Mouse (Mus musculus): ENCODE results near the gene Padi4. TPM values are rescaled to one million over a fixed set of nuclear protein-coding genes. Genes with fewer than 3 reads are reported as not detected.

Gene Padi4
- polyA plus RNA-seq (2017; shearing (Covaris generic)) = under 1 TPM; 0.58 to 0.66 TPM

GRCm38 (mm10) chr4:140774025-140774800, at the start of gene Padi4:
Gene Padi4, minus strand, starts transcription at chr4:140774236.

GRCm38 (mm10) chr4:140810458-140811260, 36.6 kb upstream of the Padi4 start, which contains the start of gene Padi3:
Gene Padi3, minus strand, starts transcription at chr4:140810648.

GRCm38 (mm10) chr4:140742543-140742942, 31.5 kb downstream of the Padi4 start, which contains the start of gene Padi6:
Gene Padi6, minus strand, starts transcription at chr4:140742643.

GRCm38 (mm10) chr4:140700269-140701018, 73.6 kb downstream of the Padi4 start, which contains the start of gene Rcc2:
Gene Rcc2, plus strand, starts transcription at chr4:140700541.

Other genes with a start within 250 kb of the Padi4 start
- gene Arhgef10l, start 108.2 kb downstream of the Padi4 start, polyA plus RNA-seq (2017; shearing (Covaris generic)) = under 1 TPM; 0.56 to 0.65 TPM
- gene Rcc2, start 73.7 kb downstream of the Padi4 start, polyA plus RNA-seq (2017; shearing (Covaris generic)) = 10 to 100 TPM; 60.4 to 98.1 TPM
- not detected for gene Padi6, start 31.6 kb downstream of the Padi4 start, polyA plus RNA-seq (2017; shearing (Covaris generic))
- under 1 TPM; 0.41 to 0.67 TPM for gene Padi3, start 36.4 kb upstream of the Padi4 start, polyA plus RNA-seq (2017; shearing (Covaris generic))
- gene Padi1, start 71.5 kb upstream of the Padi4 start, polyA plus RNA-seq (2017; shearing (Covaris generic)) = under 1 TPM; 0.27 to 0.38 TPM
- gene Padi2, start 132.1 kb upstream of the Padi4 start, polyA plus RNA-seq (2017; shearing (Covaris generic)) = 10 to 100 TPM in 1 of 2 experiments, 1 to 10 TPM in 1; 8.6 to 25.8 TPM
- 100 to 1,000 TPM; 302 to 309 TPM for gene Sdhb, start 187.0 kb upstream of the Padi4 start, polyA plus RNA-seq (2017; shearing (Covaris generic))
- 10 to 100 TPM; 32.2 to 51.2 TPM for gene Atp13a2, start 212.6 kb upstream of the Padi4 start, polyA plus RNA-seq (2017; shearing (Covaris generic))
- gene Mfap2, start 236.2 kb upstream of the Padi4 start, polyA plus RNA-seq (2017; shearing (Covaris generic)) = not detected